In the genomic region with DNA sequence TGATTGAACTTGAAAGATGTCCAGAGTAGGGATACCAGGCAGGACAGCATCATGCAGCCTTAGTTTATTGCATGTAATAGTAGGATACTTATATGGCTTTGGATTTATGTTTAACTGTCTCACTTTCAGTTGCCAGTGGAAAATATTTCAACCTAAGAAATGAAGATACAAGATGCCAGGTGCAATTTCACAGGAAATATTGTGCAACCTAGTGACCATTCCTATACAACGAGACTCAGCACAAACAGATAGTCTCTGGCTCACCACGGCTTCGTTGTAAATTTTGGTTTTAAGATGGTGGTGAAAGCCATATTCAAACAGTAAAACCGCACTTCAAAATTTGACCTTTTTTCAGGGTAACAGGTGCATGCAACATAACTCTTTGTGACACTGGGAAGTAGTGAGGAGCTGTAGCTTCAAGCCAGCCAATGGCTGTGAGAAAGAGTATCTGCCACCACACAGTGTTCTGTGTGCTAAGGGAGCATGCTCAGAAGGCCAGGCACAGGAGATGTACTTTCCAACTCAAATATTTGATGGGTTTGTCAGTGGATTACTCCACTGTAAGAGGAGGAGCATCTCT, we compare ENCODE assay signal across 19 mouse cellular contexts.
"Had no signal": no experiment of that assay in that cellular context is flagged by ENCODE, and none has a peak within 500 bp of the region (broad histone marks: within the 10 kb centered on the region; RNA-seq: fewer than 3 reads in every experiment).

No protein-coding gene starts in this region.

- H3K4me3 ChIP-seq: lung, embryonic 15.5 days; megakaryocyte, embryonic 14.5 days; midbrain, embryonic 13.5 days; midbrain, embryonic 15.5 days; neural tube, embryonic 13.5 days; neural tube, embryonic 15.5 days had no signal

- H3K27me3 ChIP-seq: lung, embryonic 15.5 days; megakaryocyte, embryonic 14.5 days; midbrain, embryonic 13.5 days; midbrain, embryonic 15.5 days; neural tube, embryonic 13.5 days; neural tube, embryonic 15.5 days had no signal

- H3K4me1 ChIP-seq: megakaryocyte, embryonic 14.5 days; midbrain, embryonic 13.5 days; midbrain, embryonic 15.5 days; neural tube, embryonic 15.5 days had no signal

- H3K36me3 ChIP-seq: lung, embryonic 15.5 days; midbrain, embryonic 13.5 days; midbrain, embryonic 15.5 days; neural tube, embryonic 13.5 days; neural tube, embryonic 15.5 days had no signal

- H3K27ac ChIP-seq: macrophage; midbrain, embryonic 13.5 days; midbrain, embryonic 15.5 days; neural tube, embryonic 13.5 days; neural tube, embryonic 15.5 days had no signal

- ATAC-seq: liver, postnatal 0 days; lung, postnatal 0 days; midbrain, embryonic 13.5 days; midbrain, embryonic 15.5 days had no signal

- H3K9me3 ChIP-seq: lung, embryonic 15.5 days; midbrain, embryonic 13.5 days; midbrain, embryonic 15.5 days; neural tube, embryonic 13.5 days; neural tube, embryonic 15.5 days had no signal

- DNase-seq: liver, postnatal 0 days; lung, adult 2 months; lung, postnatal 14 days; lung, postnatal 36 days; retina, postnatal 1 day; right cerebral cortex, adult 18-20 months; right cerebral cortex, postnatal 25 days; right cerebral cortex, postnatal 4 days; spleen, adult 18-20 months; thymus, adult 18-20 months; thymus, postnatal 25 days had no signal
